Mouse (Mus musculus): ENCODE results near the gene Heyl. TPM values are rescaled to one million over a fixed set of nuclear protein-coding genes. Genes with fewer than 3 reads are reported as not detected.

Gene Heyl
- polyA plus RNA-seq, 1 experiment from 2014 or later = 5.1 TPM

DNA sequence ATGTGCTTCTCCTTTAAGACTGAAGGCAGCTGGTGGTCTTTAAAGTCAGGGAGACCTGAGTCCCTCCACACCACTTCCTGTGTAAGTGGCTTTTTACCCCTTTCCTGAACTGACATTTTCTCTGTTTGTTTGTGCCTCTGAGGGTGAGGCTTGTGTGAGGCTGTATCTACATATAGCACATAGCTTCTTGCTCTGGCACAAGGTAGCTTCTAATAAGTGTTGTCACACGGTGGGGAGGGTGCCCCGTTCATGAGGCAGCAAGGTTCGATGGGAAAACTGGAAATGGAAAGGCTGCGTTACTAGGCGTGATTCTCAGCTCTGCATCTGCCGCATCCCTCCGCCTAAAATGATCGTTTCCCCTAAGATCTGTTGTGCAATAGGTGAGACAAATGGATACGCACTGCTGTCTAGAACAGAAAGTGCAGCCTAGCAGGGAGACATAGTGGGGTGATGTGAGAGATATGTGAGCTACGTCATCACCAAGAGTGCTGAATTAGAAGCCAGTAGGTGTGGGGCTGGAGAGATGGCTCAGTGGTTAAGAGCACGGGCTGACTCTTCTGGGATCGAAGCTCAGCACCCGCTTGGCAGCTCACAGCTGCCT is 3.2 kb downstream of the Heyl start:
- H3K9ac ChIP-seq = no peak overlapping the region
- no peak overlapping the region for H3K27ac ChIP-seq
- H3K4me1 ChIP-seq = peaks cover 20% of the 10 kb centered on the region
- 84% methylated on average over 13 of the region's 13 CpGs for WGBS
- ATAC-seq (ENCODE audit: low FRiP score) = no peak
- H3K27me3 ChIP-seq = peaks cover 90% of the 10 kb centered on the region
- H3K9me3 ChIP-seq = no peaks in the 10 kb centered on the region
- no peak overlapping the region for H3K4me2 ChIP-seq
- no peak overlapping the region for H3K4me3 ChIP-seq (replicated peaks)
- no peaks in the 10 kb centered on the region for H3K36me3 ChIP-seq (replicated peaks)

GRCm38 (mm10) chr4:123237386-123238266 is 4.3 kb downstream of the Heyl start:
- WGBS = 77% methylated on average over 6 of the region's 6 CpGs
- Histone ChIP-seq H3K4me1 (peaks cover 20% of the 10 kb centered on the region), H3K9me3 (no peaks in the 10 kb centered on the region), H3K4me3 (replicated peaks) (no peak overlapping the region), H3K36me3 (replicated peaks) (no peaks in the 10 kb centered on the region), H3K27ac (no peak overlapping the region), H3K27me3 (peaks cover 81% of the 10 kb centered on the region), H3K9ac (no peak overlapping the region), H3K4me2 (no peak overlapping the region)
- no peak for ATAC-seq (ENCODE audit: low FRiP score)

DNA sequence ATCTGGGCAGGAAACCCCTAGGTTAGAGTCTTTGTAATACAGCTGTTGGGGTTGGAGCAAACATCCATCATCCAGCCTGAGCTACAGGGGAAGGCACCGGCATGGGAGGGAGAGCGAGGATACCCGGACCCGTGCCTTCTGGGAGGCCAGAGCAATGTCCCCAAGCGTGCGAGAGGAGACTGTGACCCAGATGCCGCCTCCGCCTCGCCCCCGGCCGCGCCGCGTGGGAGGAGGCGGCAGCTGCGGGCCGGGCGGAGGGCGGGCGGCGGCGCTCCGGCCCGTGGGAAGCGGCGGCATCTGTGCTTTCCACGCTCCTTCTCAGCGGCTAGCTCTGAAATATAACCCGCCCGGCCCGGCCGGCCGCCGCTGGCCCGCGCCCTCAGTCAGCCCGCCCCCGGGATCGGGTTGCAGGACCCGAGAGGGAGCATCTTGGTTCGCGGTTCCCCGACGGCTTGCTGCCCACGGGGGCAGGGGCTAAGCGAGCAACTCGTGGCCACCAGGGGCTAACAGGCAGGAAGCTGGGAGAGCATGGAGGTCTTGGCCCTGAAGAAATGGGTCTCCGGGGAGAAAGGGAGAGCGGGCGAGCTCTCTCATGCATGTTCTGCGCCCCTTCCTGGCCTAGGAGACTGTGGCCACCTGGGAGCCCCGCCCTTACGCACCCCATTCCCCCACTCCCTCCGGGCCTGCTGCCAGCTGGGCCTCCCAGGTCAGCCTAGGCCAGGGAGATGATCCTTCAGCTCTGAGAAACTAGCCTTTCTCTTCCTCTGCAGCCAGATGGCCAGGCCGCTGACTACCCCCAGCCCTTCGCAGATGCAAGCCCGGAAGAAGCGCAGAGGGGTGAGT is 6.2 kb downstream of the Heyl start:
- peaks cover 62% of the 10 kb centered on the region for H3K27me3 ChIP-seq
- WGBS = 7% methylated on average over 58 of the region's 58 CpGs
- H3K36me3 ChIP-seq (replicated peaks) = no peaks in the 10 kb centered on the region
- peaks cover 13% of the 10 kb centered on the region for H3K4me1 ChIP-seq
- peak overlapping the region; percentile 37 for H3K4me3 ChIP-seq (replicated peaks)
- H3K9ac ChIP-seq = peak overlapping the region; percentile 47; the same call in 1 of the 2 replicates
- 0 out of 2 replicates have a peak overlapping the region, but pooled peaks have one; percentile 19 for H3K27ac ChIP-seq
- peak; percentile 41; the same call in 1 of the 2 replicates for ATAC-seq (ENCODE audit: low FRiP score)
- H3K9me3 ChIP-seq = no peaks in the 10 kb centered on the region
- peak overlapping the region; percentile 55 for H3K4me2 ChIP-seq

GRCm38 (mm10) chr4:123246221-123246620 is 12.9 kb downstream of the Heyl start:
- Histone ChIP-seq H3K36me3 (replicated peaks) (no peaks in the 10 kb centered on the region), H3K27ac (no peak overlapping the region), H3K9ac (no peak overlapping the region), H3K27me3 (no peaks in the 10 kb centered on the region), H3K4me3 (replicated peaks) (no peak overlapping the region), H3K4me2 (no peak overlapping the region), H3K9me3 (no peaks in the 10 kb centered on the region), H3K4me1 (peaks cover 3% of the 10 kb centered on the region; the same call in 1 of the 2 replicates)
- no peak for ATAC-seq (ENCODE audit: low FRiP score)
- 93% methylated on average over 7 of the region's 7 CpGs for WGBS

GRCm38 (mm10) chr4:123246651-123247050 is 13.3 kb downstream of the Heyl start:
- ATAC-seq (ENCODE audit: low FRiP score) = no peak
- no peaks in the 10 kb centered on the region for H3K9me3 ChIP-seq
- whole genome bisulfite sequencing = 95% methylated on average over 5 of the region's 5 CpGs
- no peaks in the 10 kb centered on the region for H3K27me3 ChIP-seq
- no peak overlapping the region for H3K4me2 ChIP-seq
- H3K27ac ChIP-seq = no peak overlapping the region
- H3K4me1 ChIP-seq = peaks cover 3% of the 10 kb centered on the region; the same call in 1 of the 2 replicates
- H3K4me3 ChIP-seq (replicated peaks) = no peak overlapping the region
- no peak overlapping the region for H3K9ac ChIP-seq
- no peaks in the 10 kb centered on the region for H3K36me3 ChIP-seq (replicated peaks)

GRCm38 (mm10) chr4:123247147-123247880 is 14.0 kb downstream of the Heyl start:
- ATAC-seq (ENCODE audit: low FRiP score) = no peak
- WGBS = 72% methylated on average over 7 of the region's 7 CpGs
- H3K4me3 ChIP-seq (replicated peaks) = no peak overlapping the region

DNA sequence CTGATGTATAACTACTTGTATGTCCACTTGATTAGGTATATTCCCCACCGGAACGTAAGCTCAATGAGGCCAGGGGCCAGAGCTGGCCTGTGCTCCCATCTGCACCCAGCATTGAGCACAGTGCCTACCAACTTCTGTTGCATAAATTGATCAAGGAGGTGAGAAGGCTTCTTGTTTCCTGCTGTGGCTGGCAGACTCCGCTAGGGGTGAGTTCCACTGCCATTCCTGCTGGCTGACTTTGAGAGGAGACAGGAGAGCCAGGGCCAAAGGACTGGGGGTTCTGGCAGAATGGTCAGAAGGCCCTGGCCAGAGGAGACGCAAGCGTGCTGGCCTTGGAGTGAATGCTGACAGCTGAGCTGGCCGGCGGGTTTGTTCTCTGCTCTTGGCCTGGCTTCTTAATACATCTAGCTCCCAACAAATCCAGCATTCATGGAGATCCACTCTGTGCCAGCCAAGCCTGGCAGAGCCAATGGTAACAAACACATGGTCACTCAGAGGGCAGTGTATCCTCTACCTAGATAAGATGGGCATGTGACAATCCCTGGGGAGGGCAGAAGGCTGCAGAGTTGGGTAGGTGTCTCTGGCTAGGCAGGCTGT is 15.7 kb downstream of the Heyl start:
- Histone ChIP-seq H3K36me3 (replicated peaks) (no peaks in the 10 kb centered on the region), H3K9ac (no peak overlapping the region), H3K27me3 (no peaks in the 10 kb centered on the region), H3K4me1 (peaks cover 2% of the 10 kb centered on the region; the same call in 1 of the 2 replicates), H3K4me2 (no peak overlapping the region), H3K4me3 (replicated peaks) (no peak overlapping the region), H3K9me3 (no peaks in the 10 kb centered on the region), H3K27ac (no peak overlapping the region)
- 76% methylated on average over 7 of the region's 7 CpGs for WGBS
- ATAC-seq (ENCODE audit: low FRiP score) = no peak

More at GRCm38 (mm10) chr4:123247147-123247880, 14.0 kb downstream of the Heyl start:
- no peaks in the 10 kb centered on the region for H3K27me3 ChIP-seq
- no peak overlapping the region for H3K9ac ChIP-seq
- H3K9me3 ChIP-seq = no peaks in the 10 kb centered on the region
- H3K27ac ChIP-seq = no peak overlapping the region
- H3K4me2 ChIP-seq = no peak overlapping the region
- no peaks in the 10 kb centered on the region for H3K36me3 ChIP-seq (replicated peaks)
- H3K4me1 ChIP-seq = peaks cover 3% of the 10 kb centered on the region; the same call in 1 of the 2 replicates

GRCm38 (mm10) chr4:123252214-123252613 is 18.9 kb downstream of the Heyl start:
- Histone ChIP-seq H3K36me3 (replicated peaks) (no peaks in the 10 kb centered on the region), H3K27me3 (no peaks in the 10 kb centered on the region)

GRCm38 (mm10) chr4:123254617-123255016 is 21.3 kb downstream of the Heyl start:
- H3K4me3 ChIP-seq (replicated peaks) = no peak overlapping the region
- H3K27ac ChIP-seq = no peak overlapping the region
- no peak overlapping the region for H3K9ac ChIP-seq
- 0 out of 2 replicates have a peak, but pooled peaks have one; percentile 27 for ATAC-seq (ENCODE audit: low FRiP score)
- no peaks in the 10 kb centered on the region for H3K36me3 ChIP-seq (replicated peaks)
- 25% methylated on average over 5 of the region's 5 CpGs for WGBS
- no peak overlapping the region for H3K4me2 ChIP-seq
- H3K27me3 ChIP-seq = no peaks in the 10 kb centered on the region
- no peaks in the 10 kb centered on the region for H3K9me3 ChIP-seq
- H3K4me1 ChIP-seq = no peaks in the 10 kb centered on the region

More at GRCm38 (mm10) chr4:123252214-123252613, 18.9 kb downstream of the Heyl start:
- WGBS = 88% methylated on average over 5 of the region's 5 CpGs
- no peak overlapping the region for H3K27ac ChIP-seq
- no peaks in the 10 kb centered on the region for H3K4me1 ChIP-seq
- H3K9me3 ChIP-seq = no peaks in the 10 kb centered on the region
- ATAC-seq (ENCODE audit: low FRiP score) = no peak
- H3K9ac ChIP-seq = no peak overlapping the region
- H3K4me3 ChIP-seq (replicated peaks) = no peak overlapping the region
- H3K4me2 ChIP-seq = no peak overlapping the region

DNA sequence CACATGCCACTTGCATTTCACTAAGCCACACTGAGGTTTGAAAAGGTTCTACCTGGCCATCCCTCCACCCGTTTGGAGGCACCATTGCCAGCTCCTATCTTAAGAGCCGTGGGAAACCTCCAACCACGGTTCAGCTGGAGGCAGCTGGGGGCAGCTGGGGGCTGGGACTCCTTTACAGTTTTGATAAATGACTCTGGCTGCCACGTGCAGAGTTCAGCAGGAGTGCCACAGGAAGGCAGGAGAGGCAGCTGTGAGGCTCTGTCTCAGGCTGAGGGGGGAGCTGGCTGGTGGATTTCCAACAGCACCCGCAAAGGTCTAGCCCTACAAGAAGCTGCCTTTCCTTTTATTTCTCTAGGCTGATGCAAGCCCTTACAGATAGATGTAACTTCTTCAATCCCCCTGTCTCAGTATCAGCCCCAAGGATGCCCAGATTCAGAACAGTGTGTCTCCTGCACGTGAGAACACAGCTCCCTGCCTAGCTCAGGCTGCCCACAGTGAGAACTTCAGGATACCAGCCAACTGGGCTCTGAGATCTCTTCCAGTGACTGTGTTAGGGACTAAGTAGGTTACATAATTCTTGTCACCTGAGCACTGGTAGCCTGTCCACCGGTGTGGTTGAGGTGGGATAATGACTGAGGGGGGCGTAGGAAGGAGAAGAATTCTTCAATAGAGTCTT is 26.9 kb downstream of the Heyl start:
- 54% methylated on average over 8 of the region's 8 CpGs for WGBS
- ATAC-seq (ENCODE audit: low FRiP score) = no peak
- H3K9ac ChIP-seq = no peak overlapping the region

More for the DNA sequence above, 26.9 kb downstream of the Heyl start:
- Histone ChIP-seq H3K27me3 (no peaks in the 10 kb centered on the region), H3K9me3 (no peaks in the 10 kb centered on the region), H3K4me1 (peaks cover 3% of the 10 kb centered on the region; the same call in 1 of the 2 replicates), H3K27ac (no peak overlapping the region), H3K36me3 (replicated peaks) (no peaks in the 10 kb centered on the region), H3K4me2 (no peak overlapping the region), H3K4me3 (replicated peaks) (no peak overlapping the region)
